Mouse (Mus musculus) myocyte (in vitro differentiated cells): Measurements from ENCODE around the gene Rnf187. TPM values are rescaled to one million over a fixed set of nuclear protein-coding genes. Genes with fewer than 3 reads are reported as not detected.

Experiments
- H3K27me3 ChIP-seq: one replicate; pipeline ENCODE4 v1.6.1; 2011; ENCODE audit not compliant: control insufficient read depth, insufficient read depth, insufficient read length
- H3K36me3 ChIP-seq: one replicate; pipeline ENCODE4 v1.6.1; 2011; ENCODE audit not compliant: control insufficient read depth, insufficient read depth
- H3K4me2 ChIP-seq: one replicate; pipeline ENCODE4 v1.6.1; 2011; ENCODE audit warnings: low read depth, control low read depth
- H3K4me3 ChIP-seq: one replicate; pipeline ENCODE4 v1.5.1; 2011; ENCODE audit warnings: mild to moderate bottlenecking, control low read depth, moderate library complexity
- H3K79me2 ChIP-seq: one replicate; pipeline ENCODE4 v1.6.1; 2011; ENCODE audit not compliant: control insufficient read depth, insufficient read depth
- H3ac ChIP-seq: one replicate; pipeline ENCODE4 v1.6.1; 2011; ENCODE audit not compliant: control insufficient read depth, insufficient read length
- CEBPB ChIP-seq: IDR thresholded peaks from 2 replicates; pipeline ENCODE4 v1.6.1; 2011; ENCODE audit warnings: mild to moderate bottlenecking, moderate library complexity; ENCODE audit not compliant: poor library complexity, insufficient read depth, severe bottlenecking
- E2F4 ChIP-seq: IDR thresholded peaks from one replicate; pipeline ENCODE4 v1.6.1; 2011; ENCODE audit warnings: mild to moderate bottlenecking, control low read depth, moderate library complexity; ENCODE audit not compliant: insufficient read depth
- MAX ChIP-seq: IDR thresholded peaks from one replicate; pipeline ENCODE4 v1.6.1; 2011; ENCODE audit warnings: low read depth, mild to moderate bottlenecking, control low read depth
- MYOD1 ChIP-seq, 3 experiments: IDR thresholded peaks; one replicate each; pipeline ENCODE4 v1.6.1; 2011; ENCODE audit warnings: control low read depth in 2 of 3, low read depth in 2 of 3, mild to moderate bottlenecking in 2 of 3, moderate library complexity in 1 of 3; ENCODE audit not compliant: insufficient read length in 2 of 3, control insufficient read depth in 1 of 3
- MYOG ChIP-seq, 3 experiments: IDR thresholded peaks; one replicate each; pipeline ENCODE4 v1.6.1; 2011; ENCODE audit warnings: control low read depth in 2 of 3, low read depth in 2 of 3, mild to moderate bottlenecking in 2 of 3; ENCODE audit not compliant: insufficient read length in 2 of 3, control insufficient read depth in 1 of 3, insufficient read depth in 1 of 3
- POLR2A ChIP-seq: IDR thresholded peaks from one replicate; pipeline ENCODE4 v1.6.1; 2011; ENCODE audit warnings: low read depth, mild to moderate bottlenecking, control low read depth, moderate library complexity; ENCODE audit not compliant: insufficient read length
- POLR2AphosphoS2 ChIP-seq: IDR thresholded peaks from one replicate; pipeline ENCODE4 v1.6.1; 2011; ENCODE audit warnings: low read depth, control low read depth; ENCODE audit not compliant: insufficient read length
- REST ChIP-seq: IDR thresholded peaks from one replicate; pipeline ENCODE4 v1.6.1; 2011; ENCODE audit warnings: mild to moderate bottlenecking, control low read depth, moderate library complexity; ENCODE audit not compliant: insufficient read depth, insufficient read length
- SRF ChIP-seq: IDR thresholded peaks from one replicate; pipeline ENCODE4 v1.6.1; 2011; ENCODE audit warnings: low read depth; ENCODE audit not compliant: control insufficient read depth, insufficient read length
- TCF12 ChIP-seq: IDR thresholded peaks from one replicate; pipeline ENCODE4 v1.6.1; 2011; ENCODE audit warnings: mild to moderate bottlenecking, control low read depth; ENCODE audit not compliant: poor library complexity, insufficient read depth, severe bottlenecking
- TCF3 ChIP-seq: IDR thresholded peaks from one replicate; pipeline ENCODE4 v1.6.1; 2011; ENCODE audit warnings: low read depth, control low read depth; ENCODE audit not compliant: insufficient read length
- USF1 ChIP-seq: IDR thresholded peaks from one replicate; pipeline ENCODE4 v1.6.1; 2011; ENCODE audit warnings: low read depth, mild to moderate bottlenecking, control low read depth, moderate library complexity
- polyA plus RNA-seq: library from polyadenylated mRNA; unstranded; fragments of >200 nt; fragmentation: generic; extraction: Trizol; gene quantifications from one replicate; pipeline ENCODE4 v1.2.1, GENCODE M21; 2012; ENCODE audit warnings: missing spikeins

Rnf187 gene
- polyA plus RNA-seq, 1 experiment, result 197 TPM

DNA sequence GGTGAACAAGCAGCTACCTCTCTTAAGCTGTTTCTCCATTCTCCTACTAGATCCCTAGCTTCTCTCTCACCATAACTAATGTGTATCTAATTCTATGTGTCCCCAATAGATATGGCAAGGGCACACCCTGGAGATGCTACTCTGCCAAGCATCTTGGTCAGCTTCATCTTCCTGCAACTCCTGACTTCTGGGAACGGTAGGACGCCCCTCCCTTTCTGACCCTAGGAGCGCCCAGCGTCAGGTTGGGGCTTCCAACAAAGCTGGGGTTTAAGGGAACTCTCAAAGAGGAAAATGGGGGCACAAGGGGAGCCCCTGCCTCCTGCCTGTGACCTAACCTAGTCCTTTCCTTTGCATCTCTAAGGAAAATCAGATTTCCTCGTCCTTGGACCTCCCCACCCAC is 20.0 kb downstream of the Rnf187 start:
- H3K79me2 ChIP-seq, result no peaks in the 10 kb centered on the region
- H3K36me3 ChIP-seq, result no peaks in the 10 kb centered on the region
- TF ChIP-seq MAX (no peak), TCF12 (no peak), POLR2AphosphoS2 (no peak), SRF (no peak), TCF3 (no peak), POLR2A (no peak)
- no peak overlapping the region for H3K4me2 ChIP-seq
- no peak overlapping the region for H3K4me3 ChIP-seq
- peaks cover 26% of the 10 kb centered on the region for H3K27me3 ChIP-seq
- H3ac ChIP-seq, result no peak overlapping the region

DNA sequence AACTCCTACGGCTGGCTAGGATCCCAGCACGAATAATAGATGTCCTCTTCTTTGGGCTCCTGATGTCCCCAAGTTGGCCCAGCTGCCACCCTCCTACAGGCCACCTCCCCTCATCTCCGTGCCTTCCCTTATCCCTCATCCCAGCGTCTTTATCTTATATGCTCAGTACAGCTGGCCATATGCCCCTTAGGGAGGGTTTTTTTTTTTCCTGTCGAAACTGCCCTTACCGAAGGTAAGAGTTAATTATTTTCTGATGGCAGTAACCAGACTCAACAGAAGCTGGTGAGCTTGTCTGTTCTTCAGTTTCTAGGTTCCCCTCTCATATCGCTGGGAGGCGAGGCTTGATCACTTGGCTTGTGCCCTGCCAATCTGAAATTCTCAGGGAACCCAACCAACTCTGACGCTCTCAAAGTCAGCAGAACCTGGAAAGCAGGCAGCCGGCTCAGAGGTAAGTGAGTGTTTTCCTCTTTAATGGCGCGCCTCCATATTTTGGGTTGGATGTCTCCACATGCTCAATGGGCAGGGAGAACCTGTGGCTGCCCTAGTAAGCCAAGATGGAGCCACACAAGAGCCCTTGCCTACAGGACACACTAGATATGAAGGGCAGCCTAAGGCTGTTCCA is 20.9 kb downstream of the Rnf187 start, which contains the start of gene Btnl10:
Btnl10 (plus strand) TSS at position 164 of the 622 bp plus-strand sequence.
- Histone ChIP-seq H3K36me3 (no peaks in the 10 kb centered on the region), H3ac (no peak within 1 kb of the TSS), H3K4me2 (no peak within 1 kb of the TSS), H3K79me2 (no peaks in the 10 kb centered on the region), H3K4me3 (no peak within 1 kb of the TSS), H3K27me3 (peaks cover 20% of the 10 kb centered on the region)
- TF ChIP-seq REST, result no peak
- no peak for TF ChIP-seq E2F4
- TF ChIP-seq TCF3, result no peak
- no peak for TF ChIP-seq MYOG (IDR thresholded peaks at IDR 0.05; ENCODE audit: control insufficient read depth in 1 of 3, insufficient read depth in 1 of 3, insufficient read length in 2 of 3, low read depth in 2 of 3)
- TF ChIP-seq CEBPB, result no peak
- TF ChIP-seq USF1, result no peak
- TF ChIP-seq SRF, result no peak
- no peak for TF ChIP-seq MYOD1 (IDR thresholded peaks at IDR 0.05; ENCODE audit: control insufficient read depth in 1 of 3, insufficient read length in 2 of 3, low read depth in 2 of 3)
- no peak for TF ChIP-seq POLR2A
- TF ChIP-seq MAX, result no peak
- TF ChIP-seq TCF12, result no peak
- TF ChIP-seq POLR2AphosphoS2, result no peak

DNA sequence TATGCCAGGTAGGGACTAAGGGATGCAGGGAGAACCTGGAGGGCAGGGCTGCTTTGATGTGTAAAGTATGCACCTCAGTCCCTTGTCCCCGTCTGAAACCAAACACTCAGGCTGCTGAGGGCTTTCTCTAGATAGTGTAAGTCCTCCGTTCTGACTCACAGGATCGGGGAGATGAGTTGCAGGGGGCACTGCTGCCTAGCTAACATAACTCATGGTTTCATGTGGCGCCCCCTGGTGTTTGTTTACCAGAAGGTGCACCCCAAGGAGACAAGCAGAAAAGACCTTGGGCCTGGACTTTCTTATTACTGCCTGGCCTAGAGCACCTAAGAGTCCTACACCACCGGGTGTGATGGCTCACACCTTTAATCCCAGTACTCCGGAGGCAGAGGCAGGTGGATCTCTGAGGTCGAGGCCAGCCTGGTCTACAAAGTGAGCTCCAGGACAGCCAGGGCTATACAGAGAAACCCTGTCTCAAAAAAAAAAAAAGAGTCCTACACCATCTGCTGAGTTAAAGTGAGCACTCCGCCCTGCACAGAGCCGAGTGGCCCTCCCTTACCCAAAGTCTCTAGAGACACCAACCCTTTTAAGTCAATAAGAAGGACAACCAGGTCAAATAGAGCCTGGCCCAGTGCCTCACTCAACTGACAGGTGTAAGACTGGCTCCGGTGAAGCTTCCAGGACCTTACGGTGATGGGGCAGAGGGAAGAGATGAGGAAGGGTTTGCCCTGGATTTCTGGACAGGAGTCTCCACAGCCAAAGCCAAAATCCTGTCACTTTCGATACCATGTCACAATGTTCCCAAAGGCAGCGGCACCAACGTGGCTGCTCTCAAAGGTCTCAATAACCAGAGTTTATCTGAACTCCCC is 21.6 kb downstream of the Rnf187 start:
- H3K79me2 ChIP-seq, result no peaks in the 10 kb centered on the region
- TF ChIP-seq POLR2A (no peak), E2F4 (no peak), TCF12 (no peak), SRF (no peak), MAX (no peak), REST (no peak), CEBPB (no peak), MYOD1 (IDR thresholded peaks at IDR 0.05; ENCODE audit: control insufficient read depth in 1 of 3, insufficient read length in 2 of 3, low read depth in 2 of 3) (no peak), USF1 (no peak), MYOG (IDR thresholded peaks at IDR 0.05; ENCODE audit: control insufficient read depth in 1 of 3, insufficient read depth in 1 of 3, insufficient read length in 2 of 3, low read depth in 2 of 3) (no peak), TCF3 (no peak)

DNA sequence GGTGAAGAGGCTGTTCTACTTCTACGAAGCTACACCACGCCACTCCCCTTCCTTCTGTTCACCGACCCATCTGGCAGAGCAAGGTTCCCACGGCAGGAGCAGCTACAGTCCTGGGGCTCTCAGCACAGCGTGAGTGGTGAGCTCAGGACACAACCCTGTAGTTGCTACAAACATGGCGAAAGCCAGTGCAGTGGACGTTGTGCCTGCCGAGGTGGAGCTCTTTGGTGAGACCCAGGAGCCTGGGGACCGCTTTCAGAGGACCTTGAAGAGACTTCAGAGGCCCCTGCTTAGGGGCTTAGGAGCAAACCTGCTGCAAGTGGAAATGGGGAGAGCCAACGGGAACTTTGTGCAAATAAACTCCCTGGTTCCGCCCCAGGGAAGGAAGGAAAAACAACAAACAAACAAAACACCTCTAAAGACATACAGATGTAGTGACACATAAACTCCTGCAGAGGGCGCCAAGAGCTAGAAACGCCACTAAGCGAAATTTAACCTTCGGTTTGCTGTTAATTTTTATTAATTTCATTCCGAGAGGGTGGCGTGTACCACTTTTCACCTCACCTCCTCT is 24.2 kb downstream of the Rnf187 start:
- Histone ChIP-seq H3K79me2 (no peaks in the 10 kb centered on the region), H3K36me3 (no peaks in the 10 kb centered on the region), H3K27me3 (peaks cover 3% of the 10 kb centered on the region), H3K4me2 (peak overlapping the region; percentile 71), H3K4me3 (no peak overlapping the region), H3ac (no peak overlapping the region)
- TF ChIP-seq POLR2A (no peak), CEBPB (no peak), SRF (no peak), MYOD1 (IDR thresholded peaks at IDR 0.05; ENCODE audit: control insufficient read depth in 1 of 3, insufficient read length in 2 of 3, low read depth in 2 of 3) (no peak), REST (no peak), MAX (no peak), E2F4 (no peak), MYOG (IDR thresholded peaks at IDR 0.05; ENCODE audit: control insufficient read depth in 1 of 3, insufficient read depth in 1 of 3, insufficient read length in 2 of 3, low read depth in 2 of 3) (no peak), USF1 (no peak), TCF3 (no peak), POLR2AphosphoS2 (no peak)

More for the DNA sequence above, 21.6 kb downstream of the Rnf187 start:
- Histone ChIP-seq H3K27me3 (peaks cover 14% of the 10 kb centered on the region), H3ac (no peak overlapping the region), H3K4me3 (no peak overlapping the region), H3K36me3 (no peaks in the 10 kb centered on the region), H3K4me2 (no peak overlapping the region)
